Mouse (Mus musculus): ENCODE data around the gene Fasn. TPM values are rescaled to one million over a fixed set of nuclear protein-coding genes. Genes with fewer than 3 reads are reported as not detected.
"Not testable (repeated sequence)": the region's sequence is repeated elsewhere in the genome, so short reads cannot be mapped to it uniquely, and the experiment has no call there.

The Fasn gene
- polyA plus RNA-seq, 1 experiment from 2014 or later = 70.3 TPM

DNA sequence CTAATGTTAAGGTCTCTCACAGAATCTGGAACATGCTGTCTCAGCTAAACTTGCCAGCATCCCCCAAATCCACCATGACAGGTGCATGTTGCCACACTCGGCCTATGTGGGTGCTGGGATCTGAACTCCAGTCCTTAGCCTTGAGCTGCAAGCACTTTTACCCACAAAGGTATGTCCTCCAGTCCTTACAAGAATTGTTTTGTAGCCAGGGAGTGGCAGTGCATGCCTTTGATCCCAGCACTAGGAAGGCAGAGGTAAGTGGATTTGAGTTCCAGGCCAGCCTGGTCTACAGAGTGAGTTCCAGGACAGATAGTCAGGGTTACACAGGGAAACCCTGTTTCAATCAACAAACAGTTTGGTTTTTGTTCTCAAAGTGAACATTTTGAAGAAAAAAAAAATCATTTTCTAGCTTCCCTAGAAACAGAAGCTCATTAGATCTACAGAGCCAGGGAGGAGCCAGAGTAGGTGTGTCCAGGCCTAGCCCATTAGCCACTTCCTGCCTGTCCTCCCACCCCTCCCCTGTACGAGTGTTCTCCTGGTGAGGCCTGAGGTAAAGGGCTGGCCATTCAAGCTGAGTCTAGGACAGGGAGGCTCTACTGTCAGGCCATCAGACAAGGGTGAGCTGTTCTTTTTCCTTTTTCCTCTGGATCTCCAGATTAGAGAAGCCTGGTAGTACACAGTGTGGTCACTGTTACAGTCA lies 26.1 kb upstream of the Fasn start:
- no peak overlapping the region for H3K9ac ChIP-seq (replicated peaks)
- no peak overlapping the region for H3K4me3 ChIP-seq (replicated peaks)
- ATAC-seq (ENCODE audit: insufficient number of reproducible peaks, insufficient read depth, low FRiP score, low TSS enrichment, low read depth) = no peak
- peaks cover 18% of the 10 kb centered on the region; the same call in 1 of the 2 replicates for H3K36me3 ChIP-seq
- H3K27ac ChIP-seq = no peak overlapping the region
- no peak overlapping the region for H3K4me2 ChIP-seq
- 51% methylated on average over 2 of the region's 2 CpGs for WGBS
- H3K4me1 ChIP-seq (replicated peaks) = 0 out of 2 replicates have a peak, but pooled peaks cover 4% of the 10 kb centered on the region
- no peaks in the 10 kb centered on the region for H3K9me3 ChIP-seq
- H3K27me3 ChIP-seq = no peaks in the 10 kb centered on the region

DNA sequence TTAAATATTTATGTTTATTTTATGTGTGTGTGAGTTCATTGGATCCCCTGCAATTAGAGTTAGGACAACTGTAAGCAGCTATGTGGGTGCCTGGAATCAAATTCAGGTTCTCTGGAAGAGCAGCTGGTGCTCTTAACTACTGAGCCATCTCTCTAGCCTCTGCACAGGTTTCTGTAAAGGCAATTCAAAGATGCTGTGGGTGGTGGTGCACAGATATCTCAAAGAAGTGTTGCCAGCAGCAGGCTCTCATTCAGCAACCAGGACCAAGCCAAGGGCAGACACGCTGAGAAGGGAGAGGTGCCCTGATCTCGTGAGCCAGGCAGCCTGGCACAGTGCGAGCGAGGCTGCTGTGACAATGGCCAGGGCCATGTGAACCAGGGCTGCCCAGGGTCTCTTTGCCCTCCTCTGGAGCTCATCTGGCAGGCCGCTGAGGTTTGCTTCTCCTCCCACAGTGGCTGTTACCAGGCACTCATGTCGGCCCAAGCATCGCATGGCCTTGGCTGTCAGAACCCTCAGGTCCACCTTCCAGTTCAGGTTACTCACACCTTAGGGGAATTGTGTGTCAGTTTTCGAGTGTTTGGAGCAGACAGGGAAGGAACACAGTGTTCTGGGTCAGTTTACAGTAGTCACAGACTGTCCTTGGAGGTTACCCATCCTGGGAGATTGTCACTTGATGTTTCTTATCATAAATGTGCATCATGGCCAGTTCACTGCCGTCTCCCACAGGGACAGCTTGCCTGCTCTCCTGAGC lies 22.6 kb upstream of the Fasn start:
- H3K9ac ChIP-seq (replicated peaks) = no peak overlapping the region
- H3K4me3 ChIP-seq (replicated peaks) = no peak overlapping the region
- 81% methylated on average over 9 of the region's 9 CpGs for WGBS
- H3K36me3 ChIP-seq = 0 out of 2 replicates have a peak, but pooled peaks cover 3% of the 10 kb centered on the region
- no peaks in the 10 kb centered on the region for H3K27me3 ChIP-seq
- no peaks in the 10 kb centered on the region for H3K9me3 ChIP-seq
- ATAC-seq (ENCODE audit: insufficient number of reproducible peaks, insufficient read depth, low FRiP score, low TSS enrichment, low read depth) = peak; percentile 42; the same call in 1 of the 2 replicates
- H3K27ac ChIP-seq = no peak overlapping the region
- 0 out of 2 replicates have a peak, but pooled peaks cover 4% of the 10 kb centered on the region for H3K4me1 ChIP-seq (replicated peaks)
- no peak overlapping the region for H3K4me2 ChIP-seq

DNA sequence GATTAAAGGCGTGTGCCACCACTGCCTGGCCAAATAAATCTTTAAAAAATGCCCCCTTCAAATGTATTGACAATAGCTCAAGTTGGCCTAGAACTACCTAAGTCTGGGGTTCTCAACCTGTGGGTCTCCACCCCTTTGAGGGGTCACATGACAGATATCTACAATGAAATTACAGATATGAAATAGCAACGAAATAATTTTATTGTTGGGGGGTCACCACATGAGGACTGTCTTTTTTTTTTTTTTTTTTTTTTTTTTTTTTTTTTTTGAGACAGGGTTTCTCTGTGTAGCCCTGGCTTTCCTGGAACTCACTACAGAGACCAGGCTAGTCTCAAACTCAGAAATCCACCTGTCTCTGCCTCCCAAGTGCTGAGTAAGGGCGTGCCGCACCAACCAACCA lies 20.0 kb upstream of the Fasn start:
- no peak for ATAC-seq (ENCODE audit: insufficient number of reproducible peaks, insufficient read depth, low FRiP score, low TSS enrichment, low read depth)
- H3K4me2 ChIP-seq = no peak overlapping the region
- H3K9ac ChIP-seq (replicated peaks) = no peak overlapping the region
- no peaks in the 10 kb centered on the region for H3K36me3 ChIP-seq
- no peaks in the 10 kb centered on the region for H3K4me1 ChIP-seq (replicated peaks)
- 88% methylated on average over 4 of the region's 4 CpGs for WGBS
- H3K9me3 ChIP-seq = no peaks in the 10 kb centered on the region
- H3K4me3 ChIP-seq (replicated peaks) = no peak overlapping the region
- no peaks in the 10 kb centered on the region for H3K27me3 ChIP-seq
- H3K27ac ChIP-seq = no peak overlapping the region

DNA sequence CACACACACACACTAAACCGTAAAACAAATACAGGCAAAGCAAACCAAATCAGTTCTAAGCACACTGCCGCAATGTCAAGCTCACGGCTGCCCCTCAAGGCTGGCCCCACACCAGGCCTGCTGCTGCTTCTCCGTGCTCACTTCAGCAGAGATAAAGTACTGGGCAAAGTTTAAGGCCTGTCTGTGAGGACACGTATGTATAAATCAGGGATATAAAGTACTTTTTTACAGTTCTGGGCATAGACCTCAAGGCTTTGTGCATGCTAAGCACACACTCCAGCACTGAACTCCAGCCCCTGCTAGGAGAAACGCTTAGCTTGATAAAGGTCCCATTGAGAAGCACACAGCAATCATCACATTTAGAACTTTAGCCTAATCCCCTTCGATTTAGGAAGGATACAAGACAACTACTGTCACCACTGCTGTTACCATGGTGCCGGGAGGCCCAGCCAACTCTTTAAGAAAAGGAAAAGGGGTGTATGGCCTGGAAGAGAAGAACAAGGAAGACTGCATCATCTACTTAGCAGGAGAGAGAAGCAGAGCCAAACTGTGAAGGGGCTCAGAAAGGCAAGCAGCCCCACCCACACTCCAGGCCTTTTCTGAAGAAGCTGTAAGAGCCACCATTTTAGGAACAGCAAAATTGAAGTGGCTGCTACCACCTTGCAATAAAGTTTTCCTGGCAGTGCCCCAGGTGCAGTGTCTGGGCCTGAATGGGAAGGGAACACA lies 9.4 kb upstream of the Fasn start:
- Histone ChIP-seq H3K9me3 (no peaks in the 10 kb centered on the region), H3K27me3 (no peaks in the 10 kb centered on the region), H3K36me3 (no peaks in the 10 kb centered on the region), H3K4me2 (no peak overlapping the region), H3K27ac (peak overlapping the region; percentile 47; the same call in 1 of the 2 replicates), H3K4me3 (replicated peaks) (no peak overlapping the region), H3K4me1 (replicated peaks) (no peaks in the 10 kb centered on the region; the same call in 1 of the 2 replicates), H3K9ac (replicated peaks) (no peak overlapping the region)
- ATAC-seq (ENCODE audit: insufficient number of reproducible peaks, insufficient read depth, low FRiP score, low TSS enrichment, low read depth) = no peak
- 81% methylated on average over 8 of the region's 8 CpGs for WGBS

DNA sequence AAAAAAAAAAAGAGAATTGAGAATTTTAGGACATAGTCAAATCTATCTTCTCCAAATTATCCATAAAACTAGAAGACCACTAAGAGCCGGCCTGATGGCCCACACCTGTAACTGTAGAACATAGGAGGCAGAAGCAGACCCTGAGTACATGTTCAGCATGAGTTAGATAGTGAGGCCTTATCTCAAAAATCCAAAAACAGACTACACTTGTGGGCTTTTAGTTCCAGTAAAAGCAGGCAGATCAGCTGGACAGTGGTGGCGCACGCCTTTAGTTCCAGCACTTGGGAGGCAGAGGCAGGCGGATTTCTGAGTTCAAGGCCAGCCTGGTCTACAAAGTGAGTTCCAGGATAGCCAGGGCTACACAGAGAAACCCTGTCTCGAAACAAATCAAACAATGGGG lies 8.6 kb upstream of the Fasn start:
- not testable (repeated sequence) for H3K27me3 ChIP-seq; H3K9ac ChIP-seq (replicated peaks); H3K4me1 ChIP-seq (replicated peaks); H3K36me3 ChIP-seq; H3K4me3 ChIP-seq (replicated peaks); ATAC-seq (ENCODE audit: insufficient number of reproducible peaks, insufficient read depth, low FRiP score, low TSS enrichment, low read depth); H3K27ac ChIP-seq; H3K4me2 ChIP-seq; H3K9me3 ChIP-seq
- whole genome bisulfite sequencing = 97% methylated on average over 5 of the region's 5 CpGs

DNA sequence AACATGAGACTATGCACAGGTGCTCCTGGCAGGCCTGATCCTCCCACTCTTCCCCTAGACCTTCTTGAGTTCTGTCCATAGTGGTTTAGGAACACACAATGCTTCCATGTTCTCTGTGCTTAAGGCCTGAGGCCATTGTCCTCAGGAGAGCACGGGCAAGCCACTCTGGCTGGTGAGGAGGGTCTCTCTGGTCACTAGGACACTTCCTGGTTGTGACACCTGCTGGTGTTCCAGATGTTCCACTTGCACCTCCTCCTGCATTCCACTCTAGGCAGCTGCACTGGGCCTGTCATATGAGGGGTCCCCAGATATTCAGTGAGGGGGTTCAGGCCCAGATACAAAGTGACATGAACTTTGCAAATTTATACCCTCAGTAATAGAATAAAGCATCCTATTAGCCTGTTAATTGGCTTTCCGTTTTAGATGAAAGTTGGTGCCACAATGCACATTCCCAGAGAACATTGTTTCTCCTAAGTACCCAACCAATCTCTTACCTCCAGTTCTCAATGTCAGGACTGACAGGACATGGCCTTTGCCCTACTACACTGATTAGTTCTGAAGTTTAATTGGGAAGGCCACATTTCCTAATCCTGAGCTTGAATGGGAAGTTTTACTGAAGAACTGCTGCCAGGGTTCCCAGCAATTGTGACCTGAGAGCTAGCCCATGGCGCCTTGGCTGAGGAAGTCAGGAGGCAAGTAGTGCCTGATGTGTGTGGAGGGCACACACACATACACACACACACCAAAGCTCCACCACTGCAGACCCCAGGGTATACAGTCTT lies 7.5 kb upstream of the Fasn start:
- no peak for ATAC-seq (ENCODE audit: insufficient number of reproducible peaks, insufficient read depth, low FRiP score, low TSS enrichment, low read depth)
- H3K27ac ChIP-seq = no peak overlapping the region
- 74% methylated on average over 3 of the region's 3 CpGs for WGBS
- H3K36me3 ChIP-seq = no peaks in the 10 kb centered on the region
- H3K9me3 ChIP-seq = no peaks in the 10 kb centered on the region
- H3K9ac ChIP-seq (replicated peaks) = no peak overlapping the region
- H3K4me3 ChIP-seq (replicated peaks) = no peak overlapping the region
- no peaks in the 10 kb centered on the region; the same call in 1 of the 2 replicates for H3K4me1 ChIP-seq (replicated peaks)
- no peak overlapping the region for H3K4me2 ChIP-seq
- no peaks in the 10 kb centered on the region for H3K27me3 ChIP-seq

DNA sequence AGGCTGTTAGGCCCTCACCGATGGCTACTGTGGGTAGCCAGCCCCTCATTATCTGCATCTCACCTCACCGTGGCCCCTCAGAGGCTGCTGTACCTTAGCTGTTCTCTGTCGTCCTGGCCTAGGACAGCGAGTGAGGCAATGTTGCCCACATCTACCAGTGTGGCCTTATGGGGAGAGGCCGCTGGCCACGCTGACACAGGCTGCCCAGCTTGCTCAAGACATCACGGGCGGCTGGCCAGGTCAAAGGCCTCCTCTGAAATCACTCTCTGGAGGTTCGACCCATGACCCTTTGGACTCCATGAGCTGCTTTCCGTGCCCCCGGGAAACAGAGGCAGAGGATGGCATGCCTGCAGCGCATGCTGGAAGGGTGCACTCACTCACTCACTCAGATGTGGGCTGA lies 6.3 kb upstream of the Fasn start:
- no peak overlapping the region for H3K27ac ChIP-seq
- H3K9ac ChIP-seq (replicated peaks) = no peak overlapping the region
- no peak overlapping the region for H3K4me2 ChIP-seq
- H3K4me3 ChIP-seq (replicated peaks) = no peak overlapping the region
- H3K36me3 ChIP-seq = no peaks in the 10 kb centered on the region
- ATAC-seq (ENCODE audit: insufficient number of reproducible peaks, insufficient read depth, low FRiP score, low TSS enrichment, low read depth) = no peak
- H3K27me3 ChIP-seq = no peaks in the 10 kb centered on the region
- H3K9me3 ChIP-seq = no peaks in the 10 kb centered on the region
- 83% methylated on average over 12 of the region's 12 CpGs for WGBS
- peaks cover 5% of the 10 kb centered on the region for H3K4me1 ChIP-seq (replicated peaks)

DNA sequence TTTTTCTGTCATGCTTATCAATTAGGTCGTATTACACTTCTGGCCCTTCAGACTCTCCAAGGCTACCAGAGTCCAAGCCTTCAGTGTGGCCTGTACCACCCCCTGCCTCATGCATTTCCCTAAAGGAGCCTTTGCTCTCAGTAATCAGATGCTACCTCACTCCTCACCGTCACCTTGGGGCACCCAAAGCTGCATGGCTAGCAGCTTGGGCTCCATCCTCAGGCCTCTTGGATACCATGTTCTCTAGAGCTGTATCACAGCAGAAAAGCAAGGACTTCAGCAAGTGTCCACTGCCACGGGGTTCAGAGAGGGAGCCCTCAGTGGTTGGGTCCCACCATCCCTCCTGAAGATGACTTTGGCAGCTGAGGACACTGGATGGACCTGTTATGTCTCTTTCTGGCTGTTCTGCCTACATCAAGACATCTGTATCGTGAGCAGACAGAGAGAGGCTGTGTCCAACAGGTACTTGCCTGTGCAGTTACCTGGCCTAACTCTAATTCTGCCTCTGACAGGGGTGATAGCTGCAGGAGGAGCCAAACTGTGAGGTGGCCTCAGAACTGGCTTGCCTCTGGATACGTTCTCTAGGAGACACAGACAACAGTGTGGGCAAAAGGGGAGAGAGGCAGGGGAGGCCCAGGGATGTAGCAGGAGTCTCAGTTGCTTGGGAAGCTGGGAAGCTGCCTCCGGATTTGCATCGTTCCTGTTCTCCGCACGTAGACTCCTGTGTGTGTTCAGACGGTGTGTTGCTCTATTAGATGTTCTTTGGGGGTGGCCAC lies 5.6 kb upstream of the Fasn start:
- H3K36me3 ChIP-seq = no peaks in the 10 kb centered on the region
- no peak overlapping the region for H3K27ac ChIP-seq
- H3K9me3 ChIP-seq = no peaks in the 10 kb centered on the region
- no peak overlapping the region for H3K4me3 ChIP-seq (replicated peaks)
- H3K27me3 ChIP-seq = no peaks in the 10 kb centered on the region
- H3K4me2 ChIP-seq = no peak overlapping the region
- H3K4me1 ChIP-seq (replicated peaks) = peaks cover 12% of the 10 kb centered on the region
- WGBS = 86% methylated on average over 10 of the region's 10 CpGs
- ATAC-seq (ENCODE audit: insufficient number of reproducible peaks, insufficient read depth, low FRiP score, low TSS enrichment, low read depth) = no peak
- no peak overlapping the region; the same call in 1 of the 2 replicates for H3K9ac ChIP-seq (replicated peaks)

DNA sequence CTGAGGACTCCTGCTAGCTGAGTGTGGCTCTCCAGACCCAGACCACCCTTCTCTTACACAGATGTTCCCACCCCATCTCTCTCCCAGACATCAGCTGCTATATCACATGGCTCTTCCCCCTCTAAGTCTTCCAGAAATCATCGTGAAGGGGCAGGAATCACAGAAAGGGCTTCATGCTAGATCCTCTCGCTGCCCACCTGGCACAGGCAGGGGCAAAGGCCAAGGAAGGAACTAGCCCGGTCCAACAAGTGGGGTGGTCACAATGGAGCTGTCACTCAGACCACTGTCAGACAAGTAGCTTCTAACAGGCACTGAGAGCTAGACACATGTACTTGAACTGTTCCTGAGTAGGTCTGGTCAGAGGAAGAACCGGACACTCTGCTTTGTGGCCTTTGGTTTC lies 4.1 kb upstream of the Fasn start:
- Histone ChIP-seq H3K36me3 (no peaks in the 10 kb centered on the region), H3K27me3 (no peaks in the 10 kb centered on the region), H3K9ac (replicated peaks) (no peak overlapping the region), H3K4me2 (no peak overlapping the region), H3K4me1 (replicated peaks) (peaks cover 13% of the 10 kb centered on the region), H3K27ac (no peak overlapping the region), H3K4me3 (replicated peaks) (no peak overlapping the region), H3K9me3 (no peaks in the 10 kb centered on the region)
- ATAC-seq (ENCODE audit: insufficient number of reproducible peaks, insufficient read depth, low FRiP score, low TSS enrichment, low read depth) = no peak
- 86% methylated on average over 4 of the region's 4 CpGs for WGBS
